Mouse (Mus musculus) layer of hippocampus, postnatal 14 days (tissue): Measurements from ENCODE around the gene Gpx3. TPM values are rescaled to one million over a fixed set of nuclear protein-coding genes. Genes with fewer than 3 reads are reported as not detected.
"Not testable (repeated sequence)": the region's sequence is repeated elsewhere in the genome, so short reads cannot be mapped to it uniquely, and the experiment has no call there.

ENCODE experiments used
- DNase-seq, 2 experiments: peaks; one replicate each; pipeline ENCODE4 v3.0.0; 2021 to 2022; ENCODE audit warnings: low spot score in 2 of 2, mixed read lengths in 1 of 2
- total RNA-seq, 2 experiments: library from RNA; stranded (reverse); gene quantifications; 2 replicates each; pipeline ENCODE4 v1.2.3; 2021

Gpx3 gene
- total RNA-seq, 2 experiments from 2014 or later, result 4.3 to 5.8 TPM

GRCm38 (mm10) chr11:54879434-54879833, 22.8 kb upstream of the Gpx3 start:
- DNase-seq, result peak in 1 of 2 experiments; percentile 79

DNA sequence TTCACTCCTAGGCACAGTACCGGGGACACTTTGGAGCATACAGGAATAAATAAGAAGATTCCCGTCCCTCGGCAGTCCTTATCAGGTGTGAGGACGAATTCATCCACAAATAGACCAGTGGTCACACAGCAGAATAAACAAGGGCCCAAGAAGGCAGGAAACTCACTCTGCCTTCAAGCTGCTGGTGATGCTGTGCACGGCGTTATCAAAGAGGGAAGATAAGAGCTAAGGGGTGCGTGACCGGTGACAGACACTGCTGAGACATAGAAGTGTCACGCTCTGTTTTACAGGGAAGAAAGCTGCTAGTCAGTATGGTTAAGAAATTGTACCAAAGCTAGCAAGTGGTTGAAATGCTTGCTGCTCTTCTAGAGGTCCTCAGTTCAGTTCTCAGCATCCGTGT, 22.3 kb upstream of the Gpx3 start:
- DNase-seq, result no peak

GRCm38 (mm10) chr11:54881051-54881474, 21.2 kb upstream of the Gpx3 start:
- no peak for DNase-seq

DNA sequence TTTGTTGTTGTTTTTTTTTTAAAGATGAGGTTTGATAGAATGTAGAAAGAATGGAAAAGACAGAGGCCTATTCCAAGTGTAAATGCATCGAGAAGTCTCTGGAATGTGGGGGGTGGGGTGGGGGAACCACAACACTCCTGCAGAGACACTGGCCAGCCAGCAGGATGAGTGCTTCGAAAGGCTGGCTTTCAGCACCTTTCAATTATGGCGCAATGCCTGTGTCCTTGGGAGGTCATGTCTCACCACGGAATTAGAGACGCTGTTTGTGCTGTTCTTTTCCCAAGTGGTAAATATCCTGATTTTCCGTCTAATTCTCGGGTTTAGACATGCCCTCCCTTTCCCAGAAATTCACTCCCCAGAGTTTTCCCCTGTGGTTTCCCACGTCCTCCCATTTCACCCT, 19.6 kb upstream of the Gpx3 start:
- no peak for DNase-seq

DNA sequence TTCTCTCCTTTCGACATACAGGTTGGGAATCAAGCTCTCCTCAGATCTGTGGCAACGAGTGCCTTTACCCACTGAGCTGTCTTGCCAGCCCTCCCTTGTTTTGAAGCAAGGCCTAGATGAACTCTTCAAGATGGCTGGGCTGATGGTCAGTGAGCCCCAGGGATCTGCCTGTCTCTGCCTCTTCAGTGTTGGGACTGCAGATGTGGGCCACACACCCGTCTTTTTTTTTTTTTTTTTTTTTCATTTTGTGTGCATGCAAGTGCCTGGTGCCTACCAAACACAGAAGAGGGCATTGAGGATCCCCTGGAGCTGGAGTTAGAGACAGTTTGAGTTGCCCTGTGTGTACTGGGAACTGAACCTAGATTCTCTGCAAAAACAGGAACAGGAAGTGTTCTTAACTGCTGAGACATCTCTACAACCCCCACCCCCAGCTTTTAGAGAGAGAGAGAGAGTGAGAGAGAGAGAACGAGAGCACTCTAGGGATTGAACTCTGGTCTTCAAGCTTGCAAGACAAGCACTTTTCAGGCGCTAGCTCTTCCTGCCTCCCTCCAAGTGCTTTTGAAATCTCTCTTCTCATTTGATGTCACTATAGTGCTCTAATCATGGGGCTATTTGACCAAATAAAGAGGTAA, 17.9 kb upstream of the Gpx3 start:
- no peak for DNase-seq

GRCm38 (mm10) chr11:54884937-54885336, 17.3 kb upstream of the Gpx3 start:
- no peak for DNase-seq

GRCm38 (mm10) chr11:54885406-54885805, 16.8 kb upstream of the Gpx3 start:
- no peak for DNase-seq

GRCm38 (mm10) chr11:54887927-54888326, 14.3 kb upstream of the Gpx3 start:
- DNase-seq, result no peak

- no peak for DNase-seq
These were observed 10.9 kb upstream of the Gpx3 start for GRCm38 (mm10) chr11:54891341-54891740.

DNA sequence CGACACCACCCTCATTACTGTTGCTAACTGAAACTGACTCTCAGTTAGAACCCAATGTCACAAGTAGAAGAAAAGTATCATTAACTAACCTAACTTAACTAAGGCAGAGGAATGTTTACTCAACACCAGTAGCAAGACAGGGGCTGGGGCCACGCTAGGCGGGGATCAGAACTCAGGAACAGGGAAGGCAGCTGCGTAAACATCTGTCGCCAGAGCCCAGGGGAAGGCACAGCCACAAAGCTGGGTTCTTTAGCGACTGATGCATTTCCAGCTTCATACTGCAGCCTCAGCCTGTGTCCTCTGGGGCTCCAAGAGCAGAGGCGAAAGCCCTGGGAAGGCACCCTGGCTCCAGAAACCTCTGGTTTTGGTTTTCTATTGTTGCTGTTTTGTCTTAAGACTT, 10.2 kb upstream of the Gpx3 start:
- no peak for DNase-seq

DNA sequence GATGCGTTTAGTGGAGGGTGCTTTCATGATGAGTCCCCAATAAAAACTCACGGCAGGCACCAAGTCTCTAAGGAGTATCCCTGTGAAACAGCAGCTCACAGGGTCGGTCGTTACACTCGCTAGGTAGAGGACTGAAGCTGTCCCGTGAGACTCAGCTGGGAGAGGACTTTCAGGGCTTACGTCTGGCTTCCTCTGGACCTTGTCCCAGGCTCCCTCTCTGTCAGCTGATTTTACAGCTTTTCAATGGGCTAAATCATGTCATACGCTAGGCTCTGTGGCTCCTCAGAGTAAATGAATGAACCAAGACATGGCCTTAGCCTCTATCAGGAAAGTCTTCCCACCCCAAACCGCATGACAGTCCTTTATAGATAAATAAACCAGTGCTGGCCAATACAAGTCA, 7.7 kb upstream of the Gpx3 start:
- no peak for DNase-seq

DNA sequence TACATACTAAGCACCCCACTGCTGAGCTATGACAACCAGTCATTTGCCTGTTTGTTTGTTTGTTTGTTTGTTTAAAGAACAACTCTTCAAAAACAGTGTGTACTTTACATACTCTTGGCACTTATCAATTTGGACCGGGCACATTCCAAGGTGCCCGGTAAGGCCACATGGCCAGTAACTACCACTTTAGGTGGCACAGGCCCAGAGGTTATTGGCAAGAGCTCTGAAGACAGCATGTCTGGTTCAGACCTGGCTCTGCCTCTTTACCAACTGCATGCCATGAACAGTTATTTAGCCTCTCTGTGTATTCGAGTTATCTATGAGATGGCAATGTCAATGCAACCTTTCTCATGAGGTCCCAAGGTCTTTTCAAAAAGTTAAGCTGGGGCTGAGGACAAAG, 5.6 kb upstream of the Gpx3 start:
- DNase-seq, result not testable (repeated sequence)

GRCm38 (mm10) chr11:54897470-54897869, 4.8 kb upstream of the Gpx3 start:
- DNase-seq, result no peak

DNA sequence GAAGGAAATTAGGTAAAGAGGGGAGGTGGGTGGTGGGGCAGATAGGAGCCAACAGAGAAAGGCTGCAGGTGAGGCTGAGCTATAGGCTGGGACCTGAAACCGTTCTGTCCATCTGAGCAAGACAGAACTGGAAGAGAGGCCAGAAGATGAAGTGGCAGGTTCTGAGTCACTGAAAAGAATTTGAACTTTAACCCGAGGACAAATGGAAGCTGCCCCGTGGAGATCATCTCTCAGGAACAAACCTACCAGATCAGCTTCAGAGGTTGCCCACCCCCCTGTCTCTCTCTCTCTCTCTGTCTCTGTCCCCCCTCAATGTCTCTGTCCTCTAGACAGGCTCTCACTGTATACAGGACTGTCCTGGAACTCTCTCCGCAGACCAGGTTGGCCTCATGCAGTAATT, 2.6 kb upstream of the Gpx3 start:
- no peak for DNase-seq

- DNase-seq, result no peak
These were observed 1.1 kb downstream of the Gpx3 start for GRCm38 (mm10) chr11:54903339-54903738.

DNA sequence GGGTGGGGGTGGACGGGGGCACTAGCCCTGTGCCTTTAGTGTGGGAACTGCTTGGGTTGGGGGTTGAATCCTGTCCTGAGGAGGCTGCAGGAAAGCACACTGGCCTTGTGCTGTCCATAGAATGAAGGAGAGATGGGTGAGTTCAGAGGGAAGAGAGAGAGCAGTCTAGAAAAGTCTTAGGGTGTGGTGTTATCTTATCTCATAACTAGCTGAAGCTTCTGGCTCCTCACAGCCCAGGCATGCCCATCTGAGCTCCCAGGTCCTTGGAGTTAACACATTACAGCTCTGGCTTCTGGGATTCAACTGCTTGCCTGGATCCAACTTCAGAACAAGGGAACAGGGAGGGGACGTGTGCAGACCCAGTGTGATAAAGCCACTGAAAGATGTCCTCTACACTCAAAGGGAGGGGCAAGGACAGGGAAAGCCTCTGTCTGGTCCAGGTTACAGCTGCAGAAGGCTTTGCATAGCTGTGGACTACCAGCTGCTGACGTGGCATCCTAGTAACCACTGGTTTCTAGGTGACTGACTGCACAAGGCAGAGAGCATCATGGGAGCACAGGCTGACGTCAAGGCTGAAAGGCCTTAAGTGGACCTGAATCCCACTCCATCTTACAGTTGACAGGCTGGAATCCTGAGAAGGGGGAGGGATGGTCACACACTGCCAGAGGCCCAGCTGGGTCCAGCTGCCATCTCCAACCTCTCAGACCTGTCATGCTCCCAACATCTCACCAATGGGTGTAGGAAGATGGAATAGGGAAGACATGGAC, 1.9 kb downstream of the Gpx3 start:
- no peak for DNase-seq

- DNase-seq, result no peak
These were observed 2.8 kb downstream of the Gpx3 start for GRCm38 (mm10) chr11:54905086-54905485.

DNA sequence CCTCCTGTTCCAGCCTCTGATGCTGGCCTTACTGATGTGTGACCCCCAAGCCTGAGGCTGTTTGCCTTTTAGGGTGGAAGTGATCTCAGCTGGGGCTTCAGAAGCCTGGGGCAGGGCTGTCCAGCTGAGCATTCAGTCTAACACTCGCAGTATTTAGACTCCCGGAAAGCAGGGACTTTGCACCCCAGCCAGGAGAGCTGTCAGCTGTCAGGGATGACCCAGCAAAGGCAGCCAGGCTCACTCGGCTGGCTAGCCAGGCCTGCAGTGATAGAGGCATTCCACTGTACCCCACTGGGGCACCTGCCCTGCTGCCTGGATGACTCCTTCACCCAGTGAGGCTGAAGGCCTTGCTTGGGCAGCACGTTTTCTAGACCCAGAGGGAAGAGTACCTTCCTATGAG, 3.7 kb downstream of the Gpx3 start:
- DNase-seq, result no peak

DNA sequence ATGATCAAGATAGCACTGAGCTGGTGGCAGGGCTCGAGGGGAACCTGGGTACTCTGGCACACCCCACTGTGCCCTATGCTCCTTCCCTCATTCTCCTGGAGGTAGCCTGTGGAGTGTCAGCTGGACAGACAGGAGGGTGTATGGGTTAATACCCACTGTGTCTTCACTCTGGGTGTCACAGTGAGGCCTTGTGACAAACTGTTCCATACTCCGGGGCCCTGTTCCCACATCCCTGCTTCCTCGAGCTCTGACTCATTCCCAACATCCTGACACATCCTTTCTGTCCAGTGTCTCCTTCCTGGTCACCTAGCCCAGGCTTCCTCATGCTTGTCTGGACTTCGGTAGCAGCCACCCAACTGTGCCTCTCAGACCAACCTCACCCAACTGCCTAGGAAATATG, 4.2 kb downstream of the Gpx3 start:
- no peak for DNase-seq

- no peak for DNase-seq
These were observed 5.0 kb downstream of the Gpx3 start for GRCm38 (mm10) chr11:54907259-54907658.

GRCm38 (mm10) chr11:54909273-54909672, 7.0 kb downstream of the Gpx3 start:
- DNase-seq, result no peak

DNA sequence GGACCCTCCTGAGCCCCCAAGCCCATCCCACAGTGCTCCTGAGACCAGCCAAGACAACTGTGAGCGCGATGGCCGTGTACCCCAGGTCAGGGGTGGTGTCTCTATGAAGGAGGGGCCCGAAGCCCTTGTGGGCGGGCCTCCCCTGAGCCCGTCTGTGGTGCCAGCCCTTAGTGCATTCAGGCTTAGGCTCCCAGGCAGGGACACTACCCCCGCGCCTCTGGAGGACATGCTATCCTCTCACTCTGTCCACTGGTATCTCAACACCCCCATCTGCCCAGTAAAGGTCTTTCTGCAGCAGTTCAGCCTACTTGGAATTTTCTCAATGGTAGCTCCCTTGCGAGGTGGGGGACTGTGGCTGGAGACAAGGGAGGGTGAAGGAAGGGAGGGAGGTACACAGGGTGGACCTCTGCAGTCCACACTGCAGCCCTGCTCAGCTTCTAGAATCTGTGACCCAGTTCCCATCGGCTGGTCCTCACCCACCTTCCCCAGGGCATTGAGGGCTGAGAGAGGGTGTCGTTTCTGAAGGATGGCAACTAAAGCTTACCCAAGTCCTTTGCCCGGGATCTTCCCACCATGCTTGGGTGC, 7.9 kb downstream of the Gpx3 start:
- no peak for DNase-seq

DNA sequence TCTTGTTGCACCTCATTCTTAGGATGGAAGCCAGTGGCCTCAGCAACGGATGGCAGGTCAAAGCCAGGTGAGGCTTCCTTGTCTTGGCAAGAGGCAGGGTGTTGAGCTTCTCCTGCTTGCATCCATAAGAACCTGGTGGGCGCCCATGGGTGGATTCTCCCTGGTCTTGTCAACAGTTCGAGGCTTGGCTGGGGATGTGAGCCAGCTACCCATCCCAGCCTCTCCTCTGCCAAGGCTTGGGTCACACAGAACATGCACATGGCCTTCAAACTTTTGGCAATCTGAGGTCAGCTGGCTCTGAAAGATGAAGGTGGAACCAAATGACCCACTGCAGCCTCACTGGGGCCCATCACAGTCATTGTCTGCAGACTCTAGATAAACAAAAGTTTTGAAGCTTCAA, 8.9 kb downstream of the Gpx3 start:
- DNase-seq, result no peak
